Mouse (Mus musculus): ENCODE results near the gene Comt. TPM values are rescaled to one million over a fixed set of nuclear protein-coding genes. Genes with fewer than 3 reads are reported as not detected.

Gene Comt
- polyA plus RNA-seq, 1 experiment from 2014 or later: 50.8 TPM

- H3K4me2 ChIP-seq: no peak overlapping the region
- peaks cover 10% of the 10 kb centered on the region for H3K4me1 ChIP-seq (ENCODE audit: control insufficient read depth, insufficient read depth, low read length)
- H3K36me3 ChIP-seq (ENCODE audit: control insufficient read depth, insufficient read depth, low read length): peaks cover 18% of the 10 kb centered on the region
- no peak overlapping the region for H3K27ac ChIP-seq (ENCODE audit: low read depth, low read length)
- no peak overlapping the region for H3K4me3 ChIP-seq (ENCODE audit: low read depth, low read length)
- DNase-seq (ENCODE audit: low spot score, missing footprints) (no peak), ATAC-seq (ENCODE audit: low FRiP score) (no peak)
- WGBS: 69% methylated on average over 4 of the region's 4 CpGs
- no peak overlapping the region for H3K9ac ChIP-seq (ENCODE audit: low read length)
- no peaks in the 10 kb centered on the region for H3K9me3 ChIP-seq (ENCODE audit: control insufficient read depth, low read length)
- no peaks in the 10 kb centered on the region for H3K27me3 ChIP-seq (ENCODE audit: control insufficient read depth, insufficient read depth, low read length)
Observed at GRCm38 (mm10) chr16:18409776-18410175, 16.9 kb downstream of the Comt start.

GRCm38 (mm10) chr16:18407912-18408311 lies 18.7 kb downstream of the Comt start:
- Histone ChIP-seq H3K27ac (ENCODE audit: low read depth, low read length) (no peak overlapping the region), H3K9me3 (ENCODE audit: control insufficient read depth, low read length) (no peaks in the 10 kb centered on the region), H3K27me3 (ENCODE audit: control insufficient read depth, insufficient read depth, low read length) (no peaks in the 10 kb centered on the region), H3K36me3 (ENCODE audit: control insufficient read depth, insufficient read depth, low read length) (peaks cover 35% of the 10 kb centered on the region), H3K4me3 (ENCODE audit: low read depth, low read length) (no peak overlapping the region), H3K4me2 (no peak overlapping the region), H3K4me1 (ENCODE audit: control insufficient read depth, insufficient read depth, low read length) (peaks cover 10% of the 10 kb centered on the region), H3K9ac (ENCODE audit: low read length) (no peak overlapping the region)
- ATAC-seq (ENCODE audit: low FRiP score): no peak
- no peak for DNase-seq (ENCODE audit: low spot score, missing footprints)
- 87% methylated on average over 7 of the region's 7 CpGs for WGBS

GRCm38 (mm10) chr16:18406293-18406692 lies 20.4 kb downstream of the Comt start:
- Histone ChIP-seq H3K27me3 (ENCODE audit: control insufficient read depth, insufficient read depth, low read length) (no peaks in the 10 kb centered on the region), H3K4me3 (ENCODE audit: low read depth, low read length) (no peak overlapping the region), H3K9ac (ENCODE audit: low read length) (no peak overlapping the region), H3K27ac (ENCODE audit: low read depth, low read length) (no peak overlapping the region), H3K36me3 (ENCODE audit: control insufficient read depth, insufficient read depth, low read length) (peaks cover 49% of the 10 kb centered on the region), H3K4me2 (no peak overlapping the region), H3K4me1 (ENCODE audit: control insufficient read depth, insufficient read depth, low read length) (peaks cover 18% of the 10 kb centered on the region), H3K9me3 (ENCODE audit: control insufficient read depth, low read length) (no peaks in the 10 kb centered on the region)
- peak; percentile 65 for ATAC-seq (ENCODE audit: low FRiP score)
- 14% methylated on average over 2 of the region's 2 CpGs for WGBS
- DNase-seq (ENCODE audit: low spot score, missing footprints): peak; percentile 88

GRCm38 (mm10) chr16:18405876-18406275 lies 20.8 kb downstream of the Comt start:
- Histone ChIP-seq H3K9me3 (ENCODE audit: control insufficient read depth, low read length) (no peaks in the 10 kb centered on the region), H3K36me3 (ENCODE audit: control insufficient read depth, insufficient read depth, low read length) (peaks cover 49% of the 10 kb centered on the region), H3K9ac (ENCODE audit: low read length) (peak overlapping the region; percentile 38; the same call in 1 of the 2 replicates), H3K4me3 (ENCODE audit: low read depth, low read length) (no peak overlapping the region), H3K4me2 (no peak overlapping the region), H3K27me3 (ENCODE audit: control insufficient read depth, insufficient read depth, low read length) (no peaks in the 10 kb centered on the region), H3K27ac (ENCODE audit: low read depth, low read length) (peak overlapping the region; percentile 16; the same call in 1 of the 2 replicates), H3K4me1 (ENCODE audit: control insufficient read depth, insufficient read depth, low read length) (peaks cover 21% of the 10 kb centered on the region)
- no peak for DNase-seq (ENCODE audit: low spot score, missing footprints)
- 69% methylated on average over 2 of the region's 2 CpGs for WGBS
- ATAC-seq (ENCODE audit: low FRiP score): no peak

GRCm38 (mm10) chr16:18405091-18405854 lies 21.4 kb downstream of the Comt start:
- H3K27me3 ChIP-seq (ENCODE audit: control insufficient read depth, insufficient read depth, low read length): no peaks in the 10 kb centered on the region
- peaks cover 23% of the 10 kb centered on the region for H3K4me1 ChIP-seq (ENCODE audit: control insufficient read depth, insufficient read depth, low read length)
- no peak overlapping the region for H3K4me3 ChIP-seq (ENCODE audit: low read depth, low read length)
- no peak overlapping the region for H3K4me2 ChIP-seq
- H3K9me3 ChIP-seq (ENCODE audit: control insufficient read depth, low read length): no peaks in the 10 kb centered on the region
- peak overlapping the region; percentile 16; the same call in 1 of the 2 replicates for H3K27ac ChIP-seq (ENCODE audit: low read depth, low read length)
- 94% methylated on average over 13 of the region's 13 CpGs for WGBS
- no peak for ATAC-seq (ENCODE audit: low FRiP score)
- H3K9ac ChIP-seq (ENCODE audit: low read length): peak overlapping the region; percentile 38; the same call in 1 of the 2 replicates
- H3K36me3 ChIP-seq (ENCODE audit: control insufficient read depth, insufficient read depth, low read length): peaks cover 48% of the 10 kb centered on the region
- no peak for DNase-seq (ENCODE audit: low spot score, missing footprints)

- Histone ChIP-seq H3K27me3 (ENCODE audit: control insufficient read depth, insufficient read depth, low read length) (no peaks in the 10 kb centered on the region), H3K4me1 (ENCODE audit: control insufficient read depth, insufficient read depth, low read length) (peaks cover 41% of the 10 kb centered on the region), H3K9ac (ENCODE audit: low read length) (no peak overlapping the region), H3K4me3 (ENCODE audit: low read depth, low read length) (no peak overlapping the region), H3K9me3 (ENCODE audit: control insufficient read depth, low read length) (no peaks in the 10 kb centered on the region), H3K36me3 (ENCODE audit: control insufficient read depth, insufficient read depth, low read length) (peaks cover 61% of the 10 kb centered on the region), H3K27ac (ENCODE audit: low read depth, low read length) (no peak overlapping the region), H3K4me2 (no peak overlapping the region)
- 90% methylated on average over 12 of the region's 12 CpGs for WGBS
- DNase-seq (ENCODE audit: low spot score, missing footprints): no peak
- no peak for ATAC-seq (ENCODE audit: low FRiP score)
Observed at GRCm38 (mm10) chr16:18403285-18403684, 23.4 kb downstream of the Comt start.

- peak; percentile 95 for DNase-seq (ENCODE audit: low spot score, missing footprints)
- no peaks in the 10 kb centered on the region for H3K9me3 ChIP-seq (ENCODE audit: control insufficient read depth, low read length)
- WGBS: 22% methylated on average over 7 of the region's 7 CpGs
- no peaks in the 10 kb centered on the region for H3K27me3 ChIP-seq (ENCODE audit: control insufficient read depth, insufficient read depth, low read length)
- peaks cover 68% of the 10 kb centered on the region for H3K36me3 ChIP-seq (ENCODE audit: control insufficient read depth, insufficient read depth, low read length)
- H3K4me2 ChIP-seq: peak overlapping the region; percentile 26
- ATAC-seq (ENCODE audit: low FRiP score): peak; percentile 95
- H3K9ac ChIP-seq (ENCODE audit: low read length): peak overlapping the region; percentile 45; the same call in 1 of the 2 replicates
- H3K4me3 ChIP-seq (ENCODE audit: low read depth, low read length): no peak overlapping the region
- peaks cover 48% of the 10 kb centered on the region for H3K4me1 ChIP-seq (ENCODE audit: control insufficient read depth, insufficient read depth, low read length)
- peak overlapping the region; percentile 91 for H3K27ac ChIP-seq (ENCODE audit: low read depth, low read length)
Observed at GRCm38 (mm10) chr16:18400472-18401216, 26.0 kb downstream of the Comt start.

GRCm38 (mm10) chr16:18400028-18400427 lies 26.6 kb downstream of the Comt start:
- H3K9me3 ChIP-seq (ENCODE audit: control insufficient read depth, low read length): no peaks in the 10 kb centered on the region
- H3K4me1 ChIP-seq (ENCODE audit: control insufficient read depth, insufficient read depth, low read length): peaks cover 55% of the 10 kb centered on the region
- ATAC-seq (ENCODE audit: low FRiP score) (no peak), DNase-seq (ENCODE audit: low spot score, missing footprints) (peak; percentile 85)
- H3K4me2 ChIP-seq: no peak overlapping the region
- H3K4me3 ChIP-seq (ENCODE audit: low read depth, low read length): no peak overlapping the region
- H3K27me3 ChIP-seq (ENCODE audit: control insufficient read depth, insufficient read depth, low read length): no peaks in the 10 kb centered on the region
- 63% methylated on average over 9 of the region's 9 CpGs for WGBS
- H3K36me3 ChIP-seq (ENCODE audit: control insufficient read depth, insufficient read depth, low read length): peaks cover 62% of the 10 kb centered on the region
- H3K27ac ChIP-seq (ENCODE audit: low read depth, low read length): peak overlapping the region; percentile 91
- H3K9ac ChIP-seq (ENCODE audit: low read length): no peak overlapping the region
